Mouse (Mus musculus): Measurements from ENCODE around the gene Gm12258. TPM values are rescaled to one million over a fixed set of nuclear protein-coding genes. Genes with fewer than 3 reads are reported as not detected.
"Not testable (repeated sequence)": the region's sequence is repeated elsewhere in the genome, so short reads cannot be mapped to it uniquely, and the experiment has no call there.

Gene Gm12258
- 10.8 and 12.3 TPM in 2 replicates for polyA plus RNA-seq (2015; fragmentation: Nextera tagmentation; extraction: Ambion mirVana)

- peak within 1 kb of the TSS; percentile 82 for H3K4me2 ChIP-seq
- peak within 1 kb of the TSS; percentile 69 for H3K27ac ChIP-seq
- H3K4me1 ChIP-seq: peaks cover 6% of the 10 kb centered on the region
- WGBS: under 1% methylated on average over 24 of the region's 24 CpGs
- no peaks in the 10 kb centered on the region for H3K27me3 ChIP-seq
- H3K4me3 ChIP-seq: peak within 1 kb of the TSS; percentile 83
- peaks cover 27% of the 10 kb centered on the region for H3K36me3 ChIP-seq
- H3K9ac ChIP-seq: peak within 1 kb of the TSS; percentile 86
- peak; percentile 99 for ATAC-seq (ENCODE audit: insufficient number of reproducible peaks, insufficient read depth, low FRiP score, low TSS enrichment, low read depth)
- H3K9me3 ChIP-seq: no peaks in the 10 kb centered on the region
Observed at GRCm38 (mm10) chr11:58846919-58847461, at the start of gene Gm12258. TSS of gene Gm12258 (plus strand) at chr11:58847158.

DNA sequence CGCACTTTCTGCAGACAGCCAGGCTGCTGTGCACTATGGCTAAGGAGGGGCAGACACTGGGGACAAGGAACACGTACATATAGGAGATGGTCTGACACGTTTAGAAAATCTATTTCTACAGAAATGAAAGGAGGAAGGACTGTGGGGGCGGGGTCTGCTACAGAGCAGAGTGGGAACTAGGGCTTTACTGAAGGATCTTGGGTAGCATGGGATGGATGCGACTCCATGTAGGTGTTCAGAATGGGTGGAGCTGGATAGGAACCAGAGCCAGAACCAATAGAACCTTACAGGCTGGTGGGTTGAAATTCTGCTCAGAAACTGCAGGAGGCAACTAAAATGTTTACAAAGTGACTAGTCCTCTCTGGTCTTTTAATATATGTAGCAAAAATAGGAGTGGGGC lies 47.2 kb upstream of the Gm12258 start:
- Histone ChIP-seq H3K9me3 (no peaks in the 10 kb centered on the region), H3K4me1 (peaks cover 4% of the 10 kb centered on the region), H3K27ac (no peak overlapping the region), H3K4me3 (no peak overlapping the region), H3K36me3 (no peaks in the 10 kb centered on the region), H3K9ac (no peak overlapping the region), H3K4me2 (no peak overlapping the region), H3K27me3 (no peaks in the 10 kb centered on the region)
- ATAC-seq (ENCODE audit: insufficient number of reproducible peaks, insufficient read depth, low FRiP score, low TSS enrichment, low read depth): no peak
- WGBS: 75% methylated on average over 5 of the region's 5 CpGs

GRCm38 (mm10) chr11:58801558-58802228 lies 45.3 kb upstream of the Gm12258 start, which contains the start of gene Fam183b:
TSS of gene Fam183b (minus strand) at chr11:58801960.
- no peaks in the 10 kb centered on the region for H3K36me3 ChIP-seq
- WGBS: 33% methylated on average over 14 of the region's 14 CpGs
- no peak within 1 kb of the TSS for H3K4me3 ChIP-seq
- H3K27ac ChIP-seq: no peak within 1 kb of the TSS
- no peaks in the 10 kb centered on the region for H3K9me3 ChIP-seq
- H3K9ac ChIP-seq: no peak within 1 kb of the TSS
- no peak within 1 kb of the TSS for H3K4me2 ChIP-seq
- peaks cover 4% of the 10 kb centered on the region for H3K4me1 ChIP-seq
- no peaks in the 10 kb centered on the region for H3K27me3 ChIP-seq
- ATAC-seq (ENCODE audit: insufficient number of reproducible peaks, insufficient read depth, low FRiP score, low TSS enrichment, low read depth): no peak

- Histone ChIP-seq H3K27ac (no peak overlapping the region), H3K9ac (no peak overlapping the region), H3K4me3 (no peak overlapping the region), H3K27me3 (no peaks in the 10 kb centered on the region), H3K9me3 (no peaks in the 10 kb centered on the region), H3K36me3 (no peaks in the 10 kb centered on the region), H3K4me2 (no peak overlapping the region), H3K4me1 (peaks cover 4% of the 10 kb centered on the region)
- WGBS: 73% methylated on average over 4 of the region's 4 CpGs
- ATAC-seq (ENCODE audit: insufficient number of reproducible peaks, insufficient read depth, low FRiP score, low TSS enrichment, low read depth): no peak
Observed at GRCm38 (mm10) chr11:58803871-58804270, 43.1 kb upstream of the Gm12258 start.

GRCm38 (mm10) chr11:58804393-58804792 lies 42.6 kb upstream of the Gm12258 start:
- Histone ChIP-seq H3K4me1 (peaks cover 4% of the 10 kb centered on the region), H3K4me2 (no peak overlapping the region), H3K4me3 (no peak overlapping the region), H3K9ac (no peak overlapping the region), H3K9me3 (no peaks in the 10 kb centered on the region), H3K27me3 (no peaks in the 10 kb centered on the region), H3K27ac (no peak overlapping the region), H3K36me3 (no peaks in the 10 kb centered on the region)
- ATAC-seq (ENCODE audit: insufficient number of reproducible peaks, insufficient read depth, low FRiP score, low TSS enrichment, low read depth): no peak
- 83% methylated on average over 2 of the region's 2 CpGs for WGBS

DNA sequence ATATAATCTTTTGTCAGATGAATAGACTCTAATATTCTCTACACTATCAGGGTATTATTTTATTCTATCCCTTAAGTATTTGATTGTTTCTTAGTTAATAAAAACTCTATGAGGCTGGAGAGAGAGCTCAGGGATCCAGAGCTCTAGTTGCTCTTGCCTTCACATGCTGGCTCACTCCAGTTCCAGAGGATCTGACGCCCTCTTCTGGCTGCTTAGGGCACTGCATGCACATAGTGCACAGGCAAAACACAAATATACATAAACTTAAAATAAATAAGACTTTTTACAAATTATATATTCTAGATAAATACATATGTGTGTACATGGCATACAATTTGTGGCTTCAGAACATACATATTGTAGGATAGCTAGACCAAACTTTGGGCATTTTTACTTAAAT lies 35.0 kb upstream of the Gm12258 start:
- no peaks in the 10 kb centered on the region for H3K36me3 ChIP-seq
- H3K27me3 ChIP-seq: no peaks in the 10 kb centered on the region
- H3K4me2 ChIP-seq: no peak overlapping the region
- H3K9ac ChIP-seq: no peak overlapping the region
- 0% methylated on average over 1 of the region's 1 CpGs for WGBS
- no peak for ATAC-seq (ENCODE audit: insufficient number of reproducible peaks, insufficient read depth, low FRiP score, low TSS enrichment, low read depth)
- H3K27ac ChIP-seq: no peak overlapping the region
- H3K4me1 ChIP-seq: no peaks in the 10 kb centered on the region
- H3K9me3 ChIP-seq: no peaks in the 10 kb centered on the region
- no peak overlapping the region for H3K4me3 ChIP-seq

GRCm38 (mm10) chr11:58814700-58815099 lies 32.3 kb upstream of the Gm12258 start, which contains the start of gene Olfr313:
TSS of gene Olfr313 (plus strand) at chr11:58815000.
- H3K4me2 ChIP-seq; H3K27ac ChIP-seq; H3K9me3 ChIP-seq; H3K9ac ChIP-seq; H3K27me3 ChIP-seq; H3K4me3 ChIP-seq; ATAC-seq (ENCODE audit: insufficient number of reproducible peaks, insufficient read depth, low FRiP score, low TSS enrichment, low read depth); H3K36me3 ChIP-seq; H3K4me1 ChIP-seq: not testable (repeated sequence)
- WGBS: 56% methylated on average over 1 of the region's 1 CpGs

- Histone ChIP-seq H3K9ac (no peak overlapping the region), H3K9me3 (no peaks in the 10 kb centered on the region), H3K4me2 (no peak overlapping the region), H3K27me3 (no peaks in the 10 kb centered on the region), H3K36me3 (no peaks in the 10 kb centered on the region), H3K4me3 (no peak overlapping the region), H3K4me1 (no peaks in the 10 kb centered on the region), H3K27ac (no peak overlapping the region)
- WGBS: 79% methylated on average over 1 of the region's 1 CpGs
- no peak for ATAC-seq (ENCODE audit: insufficient number of reproducible peaks, insufficient read depth, low FRiP score, low TSS enrichment, low read depth)
Observed at GRCm38 (mm10) chr11:58815676-58816075, 31.3 kb upstream of the Gm12258 start.

- not testable (repeated sequence) for H3K4me3 ChIP-seq; ATAC-seq (ENCODE audit: insufficient number of reproducible peaks, insufficient read depth, low FRiP score, low TSS enrichment, low read depth); H3K9ac ChIP-seq; H3K27me3 ChIP-seq; H3K36me3 ChIP-seq; H3K27ac ChIP-seq; H3K4me1 ChIP-seq; H3K4me2 ChIP-seq; H3K9me3 ChIP-seq
Observed at GRCm38 (mm10) chr11:58828937-58829336, 18.0 kb upstream of the Gm12258 start, which contains the start of gene Olfr312. TSS of gene Olfr312 (plus strand) at chr11:58829237.

DNA sequence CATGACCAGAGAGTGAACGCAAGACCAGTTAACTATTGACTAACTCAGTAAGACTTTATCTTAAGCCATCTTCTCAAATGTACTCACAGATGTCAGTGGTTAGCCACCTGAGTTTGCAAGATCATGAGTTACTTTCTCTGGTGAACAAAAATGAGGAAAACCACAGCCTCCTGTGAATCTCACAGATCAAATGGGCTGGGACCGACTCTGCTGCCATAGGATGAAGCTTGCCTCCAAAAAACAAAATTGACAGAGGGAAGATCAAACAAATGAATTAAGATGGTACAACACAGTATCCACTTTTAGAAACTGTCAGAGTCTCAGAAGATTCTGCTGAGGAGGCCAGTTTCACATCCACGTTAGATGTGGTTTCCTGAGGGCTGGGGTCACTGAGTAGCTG lies 17.2 kb upstream of the Gm12258 start:
- ATAC-seq (ENCODE audit: insufficient number of reproducible peaks, insufficient read depth, low FRiP score, low TSS enrichment, low read depth): no peak
- Histone ChIP-seq H3K36me3 (no peaks in the 10 kb centered on the region), H3K4me1 (no peaks in the 10 kb centered on the region), H3K27me3 (no peaks in the 10 kb centered on the region), H3K9ac (no peak overlapping the region), H3K4me3 (no peak overlapping the region), H3K4me2 (no peak overlapping the region), H3K9me3 (no peaks in the 10 kb centered on the region), H3K27ac (no peak overlapping the region)
- WGBS: 70% methylated on average over 3 of the region's 3 CpGs

GRCm38 (mm10) chr11:58832541-58832940 lies 14.4 kb upstream of the Gm12258 start:
- not testable (repeated sequence) for H3K27ac ChIP-seq; H3K9ac ChIP-seq; H3K9me3 ChIP-seq; ATAC-seq (ENCODE audit: insufficient number of reproducible peaks, insufficient read depth, low FRiP score, low TSS enrichment, low read depth); H3K4me3 ChIP-seq; H3K4me2 ChIP-seq; H3K36me3 ChIP-seq; H3K4me1 ChIP-seq; H3K27me3 ChIP-seq
- 66% methylated on average over 3 of the region's 3 CpGs for WGBS

- not testable (repeated sequence) for H3K27ac ChIP-seq; H3K4me2 ChIP-seq; H3K4me3 ChIP-seq; H3K9ac ChIP-seq; H3K9me3 ChIP-seq; H3K27me3 ChIP-seq; ATAC-seq (ENCODE audit: insufficient number of reproducible peaks, insufficient read depth, low FRiP score, low TSS enrichment, low read depth); H3K36me3 ChIP-seq; H3K4me1 ChIP-seq
Observed at GRCm38 (mm10) chr11:58838951-58839350, 8.0 kb upstream of the Gm12258 start, which contains the start of gene Olfr311. TSS of gene Olfr311 (plus strand) at chr11:58839251.

Measured in embryonic facial prominence, embryonic 13.5 days (tissue).